Mouse (Mus musculus) thymus, adult 2 months (tissue): Measurements from ENCODE around the gene Xcr1.

Experiments
- CTCF ChIP-seq: fragments of 200-500 bp; IDR thresholded peaks from 2 replicates; pipeline ENCODE4 v1.5.1; 2012; ENCODE audit warnings: mild to moderate bottlenecking, control low read depth, low read length, moderate library complexity, borderline replicate concordance; ENCODE audit not compliant: control insufficient read depth, poor library complexity, insufficient read depth; ENCODE audit errors: extremely low read depth
- POLR2A ChIP-seq: fragments of 200-500 bp; IDR thresholded peaks from 2 replicates; pipeline ENCODE4 v1.6.1; 2012; ENCODE audit warnings: mild to moderate bottlenecking, low read length, control low read depth, moderate library complexity; ENCODE audit not compliant: control insufficient read depth, poor library complexity, insufficient read depth; ENCODE audit errors: extremely low read depth

DNA sequence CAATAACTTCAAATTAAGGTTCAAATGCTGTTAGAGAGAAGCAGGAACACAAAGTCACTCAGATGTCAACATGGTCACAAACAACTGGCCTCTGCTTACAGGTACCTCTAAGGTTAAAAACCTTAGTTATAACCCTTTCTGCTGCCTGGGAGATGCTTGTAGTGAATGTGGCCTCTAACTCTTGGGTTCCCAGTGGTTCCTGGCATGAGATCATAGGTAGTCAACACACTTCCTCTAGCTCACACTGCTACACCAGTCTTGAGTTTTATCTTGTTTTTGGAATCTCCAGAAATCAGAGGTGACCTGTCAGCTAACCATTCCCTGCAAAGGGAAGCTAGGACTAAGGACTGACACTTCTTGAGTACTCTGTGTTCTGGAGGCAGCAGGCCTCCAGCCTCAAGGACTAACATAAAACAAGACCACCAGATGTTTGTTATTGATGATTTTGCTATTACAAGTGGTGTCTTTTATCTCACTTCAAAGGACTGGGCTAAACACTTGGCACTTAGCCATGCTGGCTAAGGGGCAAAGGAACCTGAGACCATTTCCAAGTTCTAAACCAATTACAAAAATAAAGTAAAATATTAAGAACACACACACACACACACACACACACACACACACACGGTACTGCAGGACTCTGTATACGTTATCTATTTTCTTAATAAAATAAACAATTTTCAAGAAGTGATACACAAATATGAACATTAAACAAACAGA, 11.7 kb downstream of the Xcr1 start:
- no peak for TF ChIP-seq CTCF
- no peak for TF ChIP-seq POLR2A
